Mouse (Mus musculus) olfactory bulb, adult 2 months (tissue): ENCODE results near the gene Nup88. TPM values are rescaled to one million over a fixed set of nuclear protein-coding genes. Genes with fewer than 3 reads are reported as not detected.
"Not testable (repeated sequence)": the region's sequence is repeated elsewhere in the genome, so short reads cannot be mapped to it uniquely, and the experiment has no call there.

Source experiments
- H3K27ac ChIP-seq: fragments of 200-500 bp; 2 replicates; pipeline ENCODE4 v1.5.1; 2012; ENCODE audit warnings: low read depth, low read length; ENCODE audit not compliant: insufficient read depth
- H3K4me1 ChIP-seq: fragments of 200-500 bp; 2 replicates; pipeline ENCODE4 v1.6.1; 2012; ENCODE audit warnings: low read length; ENCODE audit not compliant: control insufficient read depth, insufficient read depth
- H3K4me3 ChIP-seq: fragments of 200-500 bp; 2 replicates; pipeline ENCODE4 v1.5.1; 2012; ENCODE audit warnings: mild to moderate bottlenecking, low read depth, low read length, moderate library complexity; ENCODE audit not compliant: insufficient read depth
- CTCF ChIP-seq: fragments of 200-500 bp; IDR thresholded peaks from 2 replicates; pipeline ENCODE4 v1.5.1; 2012; ENCODE audit warnings: low read depth, mild to moderate bottlenecking, low read length, moderate library complexity; ENCODE audit not compliant: insufficient read depth
- POLR2A ChIP-seq: fragments of 200-500 bp; IDR thresholded peaks from 2 replicates; pipeline ENCODE4 v1.6.1; 2012; ENCODE audit warnings: mild to moderate bottlenecking, low read depth, low read length, moderate library complexity; ENCODE audit not compliant: insufficient read depth
- WGBS: fragments of 180-500 bp; shearing (Covaris S2); methylation state at CpG from one replicate; pipeline ENCODE4 v1.1.7; 2018; 5-methylcytosine and 5-hydroxymethylcytosine counted together
- polyA plus RNA-seq: library from polyadenylated mRNA; stranded (reverse); fragments of >200 nt; gene quantifications from 2 replicates; pipeline ENCODE4 v1.2.4, GENCODE M21; 2012; ENCODE audit warnings: low replicate concordance; ENCODE audit not compliant: missing spikeins, insufficient read depth, insufficient read length

The Nup88 gene
- polyA plus RNA-seq, 1 experiment: not detected

DNA sequence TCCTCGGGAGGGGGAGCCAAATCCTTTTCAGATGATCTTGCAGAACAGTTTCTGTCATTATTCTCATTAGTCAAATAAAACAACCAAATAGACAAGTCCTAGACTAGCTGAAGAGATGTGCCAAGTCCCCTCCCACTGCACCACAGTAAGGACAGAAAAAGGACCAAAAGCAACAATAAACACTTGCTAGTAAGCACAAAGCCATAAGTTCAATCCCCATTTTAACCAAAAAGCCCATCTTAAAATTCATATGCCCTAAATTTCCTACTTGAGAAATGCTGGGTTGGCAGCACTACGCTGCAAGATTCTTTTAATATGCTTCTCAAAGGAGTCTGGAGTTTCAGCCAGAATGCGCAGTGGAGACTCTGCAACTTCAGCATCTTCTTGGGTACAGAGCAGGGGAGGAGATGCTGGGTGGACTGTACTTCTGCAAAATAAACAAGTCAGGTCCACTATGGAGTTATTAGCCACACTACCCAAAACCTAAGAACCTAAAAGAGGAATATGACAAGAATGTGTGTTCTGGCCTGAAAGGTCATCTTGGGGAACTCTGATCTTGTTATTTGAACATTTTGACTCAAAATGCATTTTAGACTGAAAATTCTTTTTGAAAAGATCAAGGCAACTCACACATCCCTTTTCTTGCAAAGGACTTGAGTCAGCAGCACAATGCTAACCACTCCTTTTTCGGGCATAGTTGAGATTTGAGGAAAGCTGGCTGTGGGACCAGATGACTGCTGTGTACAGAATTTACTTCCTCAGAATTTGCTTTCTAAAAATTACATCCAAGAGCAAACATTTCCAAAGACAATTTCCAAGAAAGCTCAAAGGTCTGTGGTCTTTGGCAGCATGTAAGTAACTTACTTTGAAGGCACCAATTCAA, 24.6 kb downstream of the Nup88 start:
- no peaks in the 10 kb centered on the region for H3K4me1 ChIP-seq
- 84% methylated on average over 4 of the region's 4 CpGs for WGBS
- H3K27ac ChIP-seq: no peak overlapping the region
- H3K4me3 ChIP-seq: no peak overlapping the region
- TF ChIP-seq CTCF (no peak), POLR2A (no peak)

DNA sequence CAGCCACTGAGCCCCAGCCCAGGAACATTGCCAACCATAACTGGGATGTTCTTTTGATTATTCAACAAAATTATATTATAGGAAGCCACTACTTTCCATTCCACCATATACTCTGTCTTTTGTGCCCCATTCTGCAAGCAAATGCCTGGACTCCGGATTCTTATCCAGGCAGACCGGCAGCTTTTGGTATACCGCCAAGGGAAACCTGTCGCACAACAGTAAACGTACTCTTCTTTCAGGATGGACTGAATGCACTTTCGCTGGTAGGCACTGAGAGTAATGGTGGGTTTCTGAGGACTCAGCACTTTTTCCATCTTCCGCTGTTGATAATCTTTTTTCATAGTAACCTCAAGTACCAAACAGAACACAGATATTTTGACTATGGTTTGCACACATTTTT, 26.1 kb downstream of the Nup88 start:
- Histone ChIP-seq H3K27ac (no peak overlapping the region), H3K4me3 (no peak overlapping the region), H3K4me1 (no peaks in the 10 kb centered on the region)
- WGBS: 82% methylated on average over 7 of the region's 7 CpGs
- TF ChIP-seq POLR2A: no peak
- no peak for TF ChIP-seq CTCF

DNA sequence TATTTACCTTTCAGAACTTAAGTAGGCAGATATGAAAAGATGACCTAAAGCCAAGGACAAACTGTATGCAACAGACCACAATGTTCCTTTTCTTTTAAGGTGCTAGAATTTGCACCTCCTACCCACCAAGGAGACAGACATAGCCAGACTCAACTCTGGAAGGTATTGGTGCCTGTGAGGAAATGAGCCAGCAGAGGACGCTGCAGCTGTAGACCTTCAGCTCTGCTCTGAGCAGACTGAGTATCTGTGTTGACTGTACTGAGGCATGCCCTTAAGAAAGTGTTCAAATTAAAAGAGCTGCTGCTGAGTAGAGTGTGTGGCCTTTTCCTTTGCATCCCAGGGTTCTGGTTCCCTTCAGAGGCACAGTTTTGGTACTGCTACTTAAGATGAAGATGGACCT, 27.2 kb downstream of the Nup88 start:
- TF ChIP-seq POLR2A (no peak), CTCF (no peak)

DNA sequence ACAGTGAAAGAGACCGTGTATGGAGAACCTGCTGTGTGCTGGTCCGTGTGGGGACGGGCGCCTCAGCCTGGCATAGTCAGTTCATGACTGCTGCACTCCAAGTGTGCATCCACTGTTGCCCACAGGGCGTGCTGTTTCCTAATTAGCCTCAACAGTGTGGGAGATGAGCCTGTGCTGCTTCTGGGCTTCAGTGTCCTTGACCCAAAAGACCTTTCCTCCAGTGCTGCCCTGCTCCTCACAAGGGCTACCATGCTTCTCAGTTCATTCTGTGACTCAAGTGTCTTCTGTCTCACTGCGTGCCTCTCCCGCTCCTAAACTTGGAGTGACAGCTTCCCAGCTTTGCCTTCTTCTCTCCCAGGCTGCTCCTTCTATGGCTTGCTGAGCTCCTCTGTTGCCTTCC, 34.5 kb downstream of the Nup88 start:
- WGBS: 79% methylated on average over 7 of the region's 7 CpGs
- H3K27ac ChIP-seq: no peak overlapping the region
- no peak overlapping the region for H3K4me3 ChIP-seq
- no peaks in the 10 kb centered on the region for H3K4me1 ChIP-seq
- TF ChIP-seq POLR2A: no peak
- no peak for TF ChIP-seq CTCF

More for the DNA sequence above, 27.2 kb downstream of the Nup88 start:
- no peaks in the 10 kb centered on the region for H3K4me1 ChIP-seq
- WGBS: 91% methylated on average over 1 of the region's 1 CpGs
- no peak overlapping the region for H3K4me3 ChIP-seq
- H3K27ac ChIP-seq: no peak overlapping the region

DNA sequence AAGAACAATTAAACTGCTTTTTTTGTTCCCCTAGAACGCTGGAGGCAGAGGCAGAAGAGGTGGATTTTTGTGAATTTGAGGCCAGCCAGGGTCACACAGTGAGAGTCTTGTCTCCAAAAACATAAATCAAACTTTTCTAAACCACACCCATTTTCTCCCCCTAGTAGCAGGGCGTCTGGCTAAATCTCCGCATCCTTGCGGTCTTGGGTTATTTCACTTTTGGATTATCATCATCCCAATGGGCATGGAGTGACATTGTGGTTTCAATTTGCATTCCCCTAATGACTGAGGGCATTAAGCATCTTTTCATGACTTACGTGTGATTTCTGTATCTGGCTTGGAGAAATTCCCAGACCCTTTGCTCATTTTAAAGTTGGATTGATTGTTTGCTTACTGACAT, 38.3 kb downstream of the Nup88 start:
- Histone ChIP-seq H3K4me1 (no peaks in the 10 kb centered on the region), H3K4me3 (no peak overlapping the region), H3K27ac (no peak overlapping the region)
- TF ChIP-seq CTCF (no peak), POLR2A (no peak)
- WGBS: 70% methylated on average over 5 of the region's 5 CpGs

DNA sequence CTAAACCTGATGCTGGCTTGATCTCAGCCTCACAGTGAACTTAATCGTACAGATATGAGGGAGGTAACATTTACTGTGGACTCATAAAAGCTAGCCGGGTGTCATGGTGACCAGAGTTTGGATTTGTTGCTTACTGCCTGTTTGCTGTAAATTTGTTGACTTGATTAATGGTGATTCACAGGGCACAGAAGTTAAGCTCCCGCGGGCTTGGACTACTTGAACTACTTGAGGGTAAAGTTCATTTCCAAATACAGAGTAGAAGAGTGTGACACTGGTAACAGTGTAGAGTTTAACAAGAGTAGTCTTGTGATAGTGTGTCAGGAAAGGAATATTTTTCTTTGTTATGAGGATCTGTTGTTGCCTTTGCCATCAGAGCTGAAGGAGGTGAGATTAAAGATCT, 50.2 kb downstream of the Nup88 start:
- WGBS: 91% methylated on average over 4 of the region's 4 CpGs
- Histone ChIP-seq H3K27ac (no peak overlapping the region), H3K4me3 (no peak overlapping the region), H3K4me1 (no peaks in the 10 kb centered on the region)
- TF ChIP-seq CTCF (no peak), POLR2A (no peak)

DNA sequence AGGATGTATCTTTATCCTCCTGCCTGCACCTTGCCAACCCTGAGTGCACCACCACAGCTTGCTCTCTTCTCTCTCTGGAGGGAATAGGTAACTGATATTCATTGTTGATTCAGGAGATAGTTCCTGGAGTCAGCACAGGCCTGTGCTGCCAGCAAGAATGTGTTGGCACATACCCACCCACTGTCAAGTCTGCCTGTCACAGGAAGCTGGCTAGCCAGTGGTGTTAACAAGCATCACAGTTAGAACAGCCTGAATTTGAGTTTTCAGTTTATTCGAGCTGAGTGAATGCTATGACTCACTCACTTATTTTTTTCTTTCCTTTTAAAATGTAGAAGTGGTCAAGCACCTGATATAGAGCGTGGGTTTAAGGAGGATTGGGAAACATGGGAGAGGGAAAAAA, 51.9 kb downstream of the Nup88 start:
- no peak overlapping the region for H3K27ac ChIP-seq
- 75% methylated on average over 2 of the region's 2 CpGs for WGBS
- no peak overlapping the region for H3K4me3 ChIP-seq
- H3K4me1 ChIP-seq: no peaks in the 10 kb centered on the region
- no peak for TF ChIP-seq POLR2A
- TF ChIP-seq CTCF: no peak

DNA sequence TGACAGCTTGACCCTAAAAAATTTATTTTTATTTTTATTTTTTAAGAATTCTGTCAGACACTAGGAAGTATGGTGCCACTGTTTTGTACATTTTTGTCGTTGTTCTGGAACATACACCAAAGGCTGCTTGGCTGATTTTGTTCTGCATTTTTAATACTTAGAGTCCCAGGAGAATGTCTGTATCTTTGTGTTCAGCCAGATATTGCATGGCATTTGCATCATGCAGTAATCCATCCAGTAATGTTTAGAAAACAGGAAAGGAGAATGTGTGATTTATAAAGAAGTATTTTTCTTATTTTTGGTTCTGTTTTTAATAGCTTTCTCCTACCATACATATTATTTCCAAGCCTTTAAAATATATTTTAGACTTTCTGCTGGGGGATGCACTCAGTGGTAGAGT, 57.9 kb downstream of the Nup88 start:
- WGBS: 95% methylated on average over 1 of the region's 1 CpGs
- H3K4me3 ChIP-seq: no peak overlapping the region
- no peaks in the 10 kb centered on the region for H3K4me1 ChIP-seq
- TF ChIP-seq CTCF (no peak), POLR2A (no peak)
- no peak overlapping the region for H3K27ac ChIP-seq

DNA sequence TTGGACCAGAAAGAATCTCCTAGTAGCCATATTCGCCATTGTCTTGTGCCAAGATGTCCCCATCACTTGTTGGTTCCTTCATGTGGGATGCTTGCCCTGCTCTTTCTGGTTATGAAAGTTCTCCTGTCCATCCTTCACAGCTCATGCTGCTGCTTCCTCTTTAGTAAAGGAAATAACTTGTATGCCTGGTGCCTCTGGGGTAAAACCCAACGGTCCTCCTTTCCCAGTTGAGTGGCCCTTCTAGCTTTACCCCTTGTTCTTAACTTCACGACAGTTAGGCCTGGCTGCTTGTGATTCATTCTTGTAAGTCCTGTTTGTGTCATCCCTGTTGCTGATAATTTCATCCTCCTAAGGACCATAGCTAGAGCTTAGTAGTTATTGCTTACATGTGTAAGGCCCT, 58.5 kb downstream of the Nup88 start:
- no peaks in the 10 kb centered on the region for H3K4me1 ChIP-seq
- 95% methylated on average over 3 of the region's 3 CpGs for WGBS
- no peak overlapping the region for H3K27ac ChIP-seq
- H3K4me3 ChIP-seq: no peak overlapping the region
- TF ChIP-seq POLR2A: no peak
- no peak for TF ChIP-seq CTCF

DNA sequence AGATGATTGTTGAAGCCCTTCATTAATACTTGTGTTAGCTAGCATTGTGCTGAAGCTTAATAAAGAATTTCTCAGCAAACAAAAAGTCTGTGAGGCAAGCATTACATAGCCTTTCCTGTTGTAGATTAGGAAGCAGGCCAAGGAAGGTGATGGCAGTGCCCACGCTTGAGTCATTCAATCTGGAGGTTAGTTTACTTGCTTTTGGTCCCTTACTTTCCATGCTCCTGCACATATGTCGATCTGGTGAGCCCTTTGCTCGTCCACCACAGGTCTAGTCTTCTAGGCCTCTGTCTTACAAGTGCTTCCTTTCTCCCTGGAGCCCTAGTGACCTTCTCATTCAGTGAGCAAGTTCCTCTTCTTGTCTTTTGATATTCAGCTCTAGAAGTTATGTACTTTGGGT, 63.1 kb downstream of the Nup88 start:
- 93% methylated on average over 3 of the region's 3 CpGs for WGBS

DNA sequence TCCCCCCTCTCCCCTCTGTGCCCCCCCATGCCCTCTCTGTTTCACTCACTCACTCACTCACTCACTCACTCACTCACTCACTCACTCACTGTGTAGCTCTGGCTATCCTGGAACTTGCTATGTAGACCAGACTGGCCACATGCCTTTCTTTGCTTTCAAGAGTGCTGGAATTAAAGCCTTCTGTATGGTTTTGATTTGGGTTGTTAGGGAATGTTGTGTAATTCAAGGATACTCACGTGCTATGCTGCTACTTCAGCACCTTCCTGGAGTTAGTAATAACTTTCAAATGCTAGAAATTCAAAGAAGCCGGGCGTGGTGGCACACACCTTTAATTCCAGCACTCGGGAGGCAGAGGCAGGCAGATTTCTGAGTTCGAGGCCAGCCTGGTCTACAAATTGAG, 71.6 kb downstream of the Nup88 start:
- WGBS: 95% methylated on average over 5 of the region's 5 CpGs
- not testable (repeated sequence) for H3K4me1 ChIP-seq, H3K4me3 ChIP-seq, H3K27ac ChIP-seq

More for the DNA sequence above, 63.1 kb downstream of the Nup88 start:
- TF ChIP-seq POLR2A: no peak
- Histone ChIP-seq H3K4me1 (no peaks in the 10 kb centered on the region), H3K4me3 (no peak overlapping the region), H3K27ac (no peak overlapping the region)
